Mouse (Mus musculus): ENCODE data around the gene Tacr2.

Gene Tacr2

GRCm38 (mm10) chr10:62252000-62252488, at the start of gene Tacr2:
TSS of gene Tacr2 (plus strand) at chr10:62252438.
- DNase-seq (ENCODE audit: low read depth, low spot score), result no peak

GRCm38 (mm10) chr10:62202574-62202973, 49.7 kb upstream of the Tacr2 start:
- DNase-seq (ENCODE audit: low read depth, low spot score), result no peak

GRCm38 (mm10) chr10:62208241-62208896, 43.9 kb upstream of the Tacr2 start:
- no peak for DNase-seq (ENCODE audit: low read depth, low spot score)

- DNase-seq (ENCODE audit: low read depth, low spot score), result no peak
Measured at GRCm38 (mm10) chr10:62211310-62211709, 40.9 kb upstream of the Tacr2 start.

GRCm38 (mm10) chr10:62215169-62215616, 37.0 kb upstream of the Tacr2 start:
- DNase-seq (ENCODE audit: low read depth, low spot score), result no peak

GRCm38 (mm10) chr10:62215633-62216032, 36.6 kb upstream of the Tacr2 start:
- no peak for DNase-seq (ENCODE audit: low read depth, low spot score)

- DNase-seq (ENCODE audit: low read depth, low spot score), result no peak
Measured at GRCm38 (mm10) chr10:62216595-62216994, 35.6 kb upstream of the Tacr2 start.

- no peak for DNase-seq (ENCODE audit: low read depth, low spot score)
Measured at GRCm38 (mm10) chr10:62217196-62217595, 35.0 kb upstream of the Tacr2 start.

GRCm38 (mm10) chr10:62218044-62218788, 34.0 kb upstream of the Tacr2 start:
- no peak for DNase-seq (ENCODE audit: low read depth, low spot score)

- no peak for DNase-seq (ENCODE audit: low read depth, low spot score)
Measured at GRCm38 (mm10) chr10:62218789-62219172, 33.5 kb upstream of the Tacr2 start.

GRCm38 (mm10) chr10:62220732-62221514, 31.3 kb upstream of the Tacr2 start:
- no peak for DNase-seq (ENCODE audit: low read depth, low spot score)

GRCm38 (mm10) chr10:62221647-62222046, 30.6 kb upstream of the Tacr2 start:
- DNase-seq (ENCODE audit: low read depth, low spot score), result no peak

- DNase-seq (ENCODE audit: low read depth, low spot score), result no peak
Measured at GRCm38 (mm10) chr10:62222777-62223176, 29.5 kb upstream of the Tacr2 start.

- DNase-seq (ENCODE audit: low read depth, low spot score), result no peak
Measured at GRCm38 (mm10) chr10:62224231-62224630, 28.0 kb upstream of the Tacr2 start.

GRCm38 (mm10) chr10:62225839-62226238, 26.4 kb upstream of the Tacr2 start:
- no peak for DNase-seq (ENCODE audit: low read depth, low spot score)

GRCm38 (mm10) chr10:62228126-62228525, 24.1 kb upstream of the Tacr2 start:
- no peak for DNase-seq (ENCODE audit: low read depth, low spot score)

GRCm38 (mm10) chr10:62230708-62231394, 21.4 kb upstream of the Tacr2 start, which contains the start of gene Tspan15:
TSS of gene Tspan15 (minus strand) at chr10:62231251.
- peak; percentile 49 for DNase-seq (ENCODE audit: low read depth, low spot score)

- no peak for DNase-seq (ENCODE audit: low read depth, low spot score)
Measured at GRCm38 (mm10) chr10:62231395-62231732, 20.9 kb upstream of the Tacr2 start.

GRCm38 (mm10) chr10:62231811-62232210, 20.4 kb upstream of the Tacr2 start:
- DNase-seq (ENCODE audit: low read depth, low spot score), result no peak

- no peak for DNase-seq (ENCODE audit: low read depth, low spot score)
Measured at GRCm38 (mm10) chr10:62236165-62236564, 16.1 kb upstream of the Tacr2 start.

- no peak for DNase-seq (ENCODE audit: low read depth, low spot score)
Measured at GRCm38 (mm10) chr10:62237205-62237604, 15.0 kb upstream of the Tacr2 start.

GRCm38 (mm10) chr10:62238688-62239087, 13.6 kb upstream of the Tacr2 start:
- no peak for DNase-seq (ENCODE audit: low read depth, low spot score)

Data from CD4-positive, CD25-positive, alpha-beta regulatory T cell, adult 2 months (primary cell).